Mouse (Mus musculus) intestine, embryonic 15.5 days (tissue): ENCODE results near the gene Asb2. TPM values are rescaled to one million over a fixed set of nuclear protein-coding genes. Genes with fewer than 3 reads are reported as not detected.

Experiments
- ATAC-seq: fragments of 200-750 bp; cut with Nextera tagmentation; 2 replicates; pipeline ENCODE4 v1.8.0; 2017; ENCODE audit warnings: moderate TSS enrichment, moderate library complexity
- H3K27ac ChIP-seq: fragments of 300-500 bp; sonication (generic); 2 replicates; pipeline ENCODE4 v1.5.1; 2015; ENCODE audit warnings: mild to moderate bottlenecking, inconsistent platforms
- H3K27me3 ChIP-seq: fragments of 300-500 bp; sonication (generic); replicated peaks from 2 replicates; pipeline ENCODE4 v1.6.1; 2015; ENCODE audit warnings: inconsistent platforms
- H3K36me3 ChIP-seq: fragments of 300-500 bp; sonication (generic); 2 replicates; pipeline ENCODE4 v1.6.1; 2015; ENCODE audit warnings: inconsistent platforms
- H3K4me1 ChIP-seq: fragments of 300-500 bp; sonication (generic); replicated peaks from 2 replicates; pipeline ENCODE4 v1.6.1; 2015; ENCODE audit warnings: inconsistent platforms
- H3K4me2 ChIP-seq: fragments of 300-500 bp; sonication (generic); replicated peaks from 2 replicates; pipeline ENCODE4 v1.6.1; 2015; ENCODE audit warnings: mild to moderate bottlenecking, inconsistent platforms
- H3K4me3 ChIP-seq: fragments of 300-500 bp; sonication (generic); replicated peaks from 2 replicates; pipeline ENCODE4 v1.5.1; 2015; ENCODE audit warnings: inconsistent platforms
- H3K9ac ChIP-seq: fragments of 300-500 bp; sonication (generic); 2 replicates; pipeline ENCODE4 v1.6.1; 2015; ENCODE audit warnings: inconsistent platforms
- H3K9me3 ChIP-seq: fragments of 300-500 bp; sonication (generic); 2 replicates; pipeline ENCODE4 v1.6.1; 2016; ENCODE audit warnings: inconsistent platforms
- WGBS: fragments of 180-500 bp; shearing (Covaris S2); methylation state at CpG from one replicate; pipeline ENCODE4 v1.1.7; 2015; 5-methylcytosine and 5-hydroxymethylcytosine counted together
- polyA plus RNA-seq: library from polyadenylated mRNA; unstranded; fragments of >200 nt; fragmentation: Nextera tagmentation; extraction: Ambion mirVana; gene quantifications from 2 replicates; pipeline ENCODE4 v1.2.1, GENCODE M21; 2015

The Asb2 gene
- polyA plus RNA-seq, 1 experiment from 2014 or later: 16.5 TPM

DNA sequence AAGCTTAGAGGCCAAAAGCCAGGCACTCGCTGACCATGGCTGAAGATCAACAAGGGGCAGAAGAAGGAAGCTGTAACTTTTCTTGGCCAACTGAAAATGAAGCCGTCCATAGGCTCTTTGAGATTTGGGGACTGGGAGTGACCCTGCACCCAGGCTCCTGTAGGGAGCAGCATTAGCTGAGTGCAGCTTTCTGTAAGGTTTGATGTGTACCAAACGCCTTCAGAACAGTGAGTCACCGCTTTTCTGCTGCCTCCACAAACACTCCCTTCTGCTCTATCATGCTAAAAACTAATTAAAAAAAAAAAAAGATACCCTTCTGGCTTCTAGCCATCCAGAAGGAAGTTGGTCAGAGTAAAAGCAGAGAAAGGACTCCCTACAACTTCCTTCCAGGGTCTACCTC, 79.4 kb downstream of the Asb2 start:
- H3K4me2 ChIP-seq: no peak overlapping the region
- H3K9me3 ChIP-seq: no peaks in the 10 kb centered on the region
- no peaks in the 10 kb centered on the region for H3K4me1 ChIP-seq
- no peaks in the 10 kb centered on the region for H3K27me3 ChIP-seq
- H3K27ac ChIP-seq: no peak overlapping the region
- no peak overlapping the region for H3K9ac ChIP-seq
- H3K36me3 ChIP-seq: no peaks in the 10 kb centered on the region
- WGBS: 63% methylated on average over 4 of the region's 4 CpGs
- H3K4me3 ChIP-seq: no peak overlapping the region
- no peak for ATAC-seq

DNA sequence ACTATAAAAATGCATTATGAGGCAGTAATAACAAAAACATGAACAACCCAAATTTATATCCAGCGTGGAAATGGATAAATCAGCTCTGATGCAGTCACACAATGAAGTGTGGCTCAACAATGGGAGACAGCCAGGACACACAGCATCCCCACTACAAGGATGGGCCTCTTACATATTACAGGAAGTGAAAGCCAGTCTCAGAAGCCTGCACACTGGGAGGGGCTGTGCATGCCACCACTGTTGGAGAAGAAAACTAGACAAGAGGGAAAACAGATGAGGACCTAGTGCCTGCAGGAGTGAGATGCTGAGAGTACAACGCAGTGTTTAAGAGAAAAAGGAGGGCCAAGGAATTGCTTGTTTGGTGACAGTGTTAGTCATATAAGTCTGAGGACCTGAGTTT, 82.1 kb downstream of the Asb2 start:
- H3K9ac ChIP-seq: no peak overlapping the region
- H3K27me3 ChIP-seq: no peaks in the 10 kb centered on the region
- H3K4me1 ChIP-seq: no peaks in the 10 kb centered on the region
- no peak for ATAC-seq
- H3K27ac ChIP-seq: no peak overlapping the region
- no peak overlapping the region for H3K4me3 ChIP-seq
- H3K9me3 ChIP-seq: no peaks in the 10 kb centered on the region
- no peaks in the 10 kb centered on the region for H3K36me3 ChIP-seq
- no peak overlapping the region for H3K4me2 ChIP-seq
- 83% methylated on average over 2 of the region's 2 CpGs for WGBS

DNA sequence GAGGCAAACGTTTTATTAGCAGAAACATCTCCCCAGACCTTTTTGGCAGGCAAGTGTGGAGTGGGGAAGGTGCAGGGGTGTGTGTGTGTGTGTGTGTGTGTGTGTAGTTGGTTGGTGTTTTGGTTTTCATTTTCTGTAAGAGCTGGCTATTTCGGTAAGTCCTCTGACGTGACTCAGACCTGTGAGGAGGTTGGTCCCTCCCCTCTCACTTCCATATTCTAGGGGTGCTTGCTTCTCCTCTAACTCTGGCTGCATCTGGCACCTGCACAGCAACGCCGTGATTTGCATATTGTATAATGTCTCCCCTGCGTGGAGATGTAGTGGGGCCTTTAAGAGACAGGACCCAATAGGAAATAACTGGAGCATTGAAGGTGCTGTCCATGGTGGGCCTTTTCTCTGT, 82.8 kb downstream of the Asb2 start:
- Histone ChIP-seq H3K9ac (no peak overlapping the region), H3K4me3 (no peak overlapping the region), H3K4me1 (no peaks in the 10 kb centered on the region), H3K27me3 (no peaks in the 10 kb centered on the region), H3K4me2 (no peak overlapping the region), H3K36me3 (no peaks in the 10 kb centered on the region), H3K27ac (no peak overlapping the region), H3K9me3 (no peaks in the 10 kb centered on the region)
- WGBS: 58% methylated on average over 6 of the region's 6 CpGs
- ATAC-seq: no peak

DNA sequence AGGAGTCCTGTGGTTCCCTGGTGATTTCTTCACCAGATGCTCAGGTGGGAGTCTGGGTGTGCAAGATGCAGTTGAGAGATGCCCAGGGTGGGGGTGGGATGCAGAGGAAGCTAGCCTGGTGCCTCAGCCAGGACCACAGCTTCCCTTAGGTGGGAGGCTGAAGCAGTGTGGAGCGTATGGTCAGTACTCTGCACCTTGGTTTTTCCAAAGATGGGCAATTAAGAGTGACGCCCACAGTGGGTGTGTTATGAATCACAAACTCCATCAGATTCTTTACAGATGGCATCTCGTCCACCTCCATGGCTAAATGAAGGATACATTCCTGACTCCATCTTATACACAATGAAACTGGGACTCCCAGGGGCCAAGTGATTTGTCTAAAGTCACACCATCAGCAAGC, 83.6 kb downstream of the Asb2 start:
- H3K4me3 ChIP-seq: no peak overlapping the region
- H3K27ac ChIP-seq: no peak overlapping the region
- WGBS: 86% methylated on average over 3 of the region's 3 CpGs
- no peaks in the 10 kb centered on the region for H3K27me3 ChIP-seq
- no peaks in the 10 kb centered on the region for H3K36me3 ChIP-seq
- H3K9ac ChIP-seq: no peak overlapping the region
- no peaks in the 10 kb centered on the region for H3K9me3 ChIP-seq
- ATAC-seq: no peak
- H3K4me1 ChIP-seq: no peaks in the 10 kb centered on the region
- no peak overlapping the region for H3K4me2 ChIP-seq

Other genes with a start within 250 kb of the Asb2 start
- gene Prima1, start 113.9 kb downstream of the Asb2 start, polyA plus RNA-seq: 1.1 and 1.4 TPM in 2 replicates
- 0.13 TPM in 1 of 2 replicates, not detected in the other for gene Fam181a, start 45.0 kb downstream of the Asb2 start, polyA plus RNA-seq
- 5.6 and 6.6 TPM in 2 replicates for gene Otub2, start 32.7 kb upstream of the Asb2 start, polyA plus RNA-seq
- gene 9330161L09Rik, start 51.8 kb upstream of the Asb2 start, polyA plus RNA-seq: 0.16 and 0.48 TPM in 2 replicates
- 90.6 and 99.4 TPM in 2 replicates for gene Ddx24, start 69.8 kb upstream of the Asb2 start, polyA plus RNA-seq
- gene Ifi27, start 78.2 kb upstream of the Asb2 start, polyA plus RNA-seq: 45.6 and 48.8 TPM in 2 replicates
- gene Ifi27l2a, start 87.7 kb upstream of the Asb2 start, polyA plus RNA-seq: 19.2 and 20.8 TPM in 2 replicates
- gene Ifi27l2b, start 101.2 kb upstream of the Asb2 start, polyA plus RNA-seq: 25.4 and 30.5 TPM in 2 replicates
- 1.2 and 1.3 TPM in 2 replicates for gene Ppp4r4, start 176.3 kb upstream of the Asb2 start, polyA plus RNA-seq